Mouse (Mus musculus) cerebellum, postnatal 25 days (tissue): ENCODE measurements around the gene Parp16.
"Not testable (repeated sequence)": the region's sequence is repeated elsewhere in the genome, so short reads cannot be mapped to it uniquely, and the experiment has no call there.

Experiments used
- DNase-seq, 2 experiments: peaks; one replicate each; pipeline ENCODE4 v3.0.0; 2021; ENCODE audit warnings: mixed read lengths in 2 of 2

Parp16 gene

GRCm38 (mm10) chr9:65179817-65180624 lies 15.1 kb upstream of the Parp16 start:
- DNase-seq = no peak

- peak; percentile 85 to 89 for DNase-seq
These were observed 6.6 kb upstream of the Parp16 start for GRCm38 (mm10) chr9:65188599-65188998.

GRCm38 (mm10) chr9:65190306-65190705 lies 4.8 kb upstream of the Parp16 start:
- DNase-seq = no peak

- DNase-seq = no peak
These were observed 3.8 kb upstream of the Parp16 start for GRCm38 (mm10) chr9:65191389-65191754.

- no peak for DNase-seq
These were observed 3.2 kb upstream of the Parp16 start for GRCm38 (mm10) chr9:65191755-65192469.

GRCm38 (mm10) chr9:65193214-65193613 lies 1.9 kb upstream of the Parp16 start:
- no peak for DNase-seq

GRCm38 (mm10) chr9:65195621-65195981 lies 448 bp downstream of the Parp16 start:
- peak; percentile 45 to 61 for DNase-seq

- DNase-seq = no peak
These were observed 1.0 kb downstream of the Parp16 start for GRCm38 (mm10) chr9:65195982-65196737.

GRCm38 (mm10) chr9:65196738-65197569 lies 1.8 kb downstream of the Parp16 start:
- DNase-seq = peak; percentile 97 to 98

- no peak for DNase-seq
These were observed 2.7 kb downstream of the Parp16 start for GRCm38 (mm10) chr9:65197826-65198225.

GRCm38 (mm10) chr9:65199723-65200122 lies 4.6 kb downstream of the Parp16 start:
- DNase-seq = no peak

GRCm38 (mm10) chr9:65200606-65201005 lies 5.5 kb downstream of the Parp16 start:
- no peak for DNase-seq

- DNase-seq = no peak
These were observed 5.8 kb downstream of the Parp16 start for GRCm38 (mm10) chr9:65201021-65201380.

- DNase-seq = peak; percentile 85 to 93
These were observed 6.4 kb downstream of the Parp16 start for GRCm38 (mm10) chr9:65201381-65202164.

- no peak for DNase-seq
These were observed 7.1 kb downstream of the Parp16 start for GRCm38 (mm10) chr9:65202165-65202754.

- no peak for DNase-seq
These were observed 10.1 kb downstream of the Parp16 start for GRCm38 (mm10) chr9:65205049-65205815.

- not testable (repeated sequence) for DNase-seq
These were observed 12.1 kb downstream of the Parp16 start for GRCm38 (mm10) chr9:65207041-65207815.

GRCm38 (mm10) chr9:65208293-65209179 lies 13.4 kb downstream of the Parp16 start:
- no peak for DNase-seq

GRCm38 (mm10) chr9:65211598-65211997 lies 16.4 kb downstream of the Parp16 start:
- DNase-seq = no peak
